Mouse (Mus musculus): ENCODE measurements around the gene Slc12a8.

- no peak for TF ChIP-seq CTCF (IDR thresholded peaks at IDR 0.05; ENCODE audit: low read depth)
- TF ChIP-seq EP300 (IDR thresholded peaks at IDR 0.05; ENCODE audit: low read depth), result no peak
Measured at GRCm38 (mm10) chr16:33670933-33671332, 153.8 kb downstream of the Slc12a8 start.

Data from heart, postnatal 0 days (tissue).